Mouse (Mus musculus): ENCODE results near the gene Esyt1. TPM values are rescaled to one million over a fixed set of nuclear protein-coding genes. Genes with fewer than 3 reads are reported as not detected.

The Esyt1 gene
- polyA plus RNA-seq, 1 experiment, result 36.1 TPM

DNA sequence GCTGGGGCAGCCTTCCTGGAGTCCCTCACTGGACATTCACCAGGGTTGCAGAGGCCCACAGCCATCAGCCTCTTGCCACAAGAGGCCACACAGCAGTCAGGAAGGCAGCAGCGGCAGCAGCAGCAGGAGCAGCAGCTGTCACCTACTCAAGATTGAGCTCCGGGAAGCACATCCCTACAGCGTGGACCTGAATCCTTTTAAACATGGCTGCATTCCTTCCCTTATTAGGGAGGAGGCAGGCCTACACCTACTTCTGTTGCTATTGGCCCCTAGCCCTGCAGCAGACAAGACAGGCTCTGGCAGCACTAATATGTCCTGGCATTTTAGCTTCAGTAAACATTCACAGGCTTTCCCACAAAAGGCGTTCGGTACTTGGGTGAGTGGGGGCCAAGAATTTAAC is 35.4 kb downstream of the Esyt1 start:
- Histone ChIP-seq H3K4me1 (ENCODE audit: control insufficient read depth, insufficient read depth, low read length) (peaks cover 2% of the 10 kb centered on the region; the same call in 1 of the 2 replicates), H3K4me3 (replicated peaks; ENCODE audit: control insufficient read depth, low read depth, low read length) (no peak overlapping the region), H3K27ac (ENCODE audit: control insufficient read depth, insufficient read depth, low read depth, low read length, poor library complexity) (no peak overlapping the region)
- 87% methylated on average over 5 of the region's 5 CpGs for WGBS
- TF ChIP-seq POLR2A (IDR thresholded peaks at IDR 0.05; ENCODE audit: borderline replicate concordance, control insufficient read depth, low read depth, low read length), result no peak
- TF ChIP-seq CTCF (IDR thresholded peaks at IDR 0.05; ENCODE audit: control insufficient read depth, insufficient read depth, low read length), result no peak

DNA sequence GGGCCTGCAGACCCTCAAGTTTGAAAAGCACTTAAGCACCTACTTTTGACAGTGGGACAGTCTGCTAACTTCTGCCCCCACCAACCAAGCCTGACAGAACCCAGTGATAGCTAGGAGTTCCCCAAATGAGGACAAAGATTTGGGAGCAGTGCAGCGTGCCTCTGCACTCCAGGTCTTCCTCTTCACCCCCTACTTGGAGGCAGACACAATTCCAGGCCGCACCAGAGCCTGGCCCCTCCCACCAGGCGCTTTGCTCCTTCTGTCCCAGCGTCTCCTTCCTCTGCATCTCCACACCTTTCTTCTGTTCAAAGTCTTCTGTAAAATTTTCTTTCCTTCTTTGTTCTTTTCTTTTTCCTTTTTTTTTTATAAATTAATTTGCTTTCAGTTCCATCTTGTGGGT is 35.9 kb downstream of the Esyt1 start:
- Histone ChIP-seq H3K4me1 (ENCODE audit: control insufficient read depth, insufficient read depth, low read length) (peaks cover 2% of the 10 kb centered on the region; the same call in 1 of the 2 replicates), H3K4me3 (replicated peaks; ENCODE audit: control insufficient read depth, low read depth, low read length) (no peak overlapping the region), H3K27ac (ENCODE audit: control insufficient read depth, insufficient read depth, low read depth, low read length, poor library complexity) (no peak overlapping the region)
- no peak for TF ChIP-seq POLR2A (IDR thresholded peaks at IDR 0.05; ENCODE audit: borderline replicate concordance, control insufficient read depth, low read depth, low read length)
- no peak for TF ChIP-seq CTCF (IDR thresholded peaks at IDR 0.05; ENCODE audit: control insufficient read depth, insufficient read depth, low read length)
- 90% methylated on average over 4 of the region's 4 CpGs for WGBS

DNA sequence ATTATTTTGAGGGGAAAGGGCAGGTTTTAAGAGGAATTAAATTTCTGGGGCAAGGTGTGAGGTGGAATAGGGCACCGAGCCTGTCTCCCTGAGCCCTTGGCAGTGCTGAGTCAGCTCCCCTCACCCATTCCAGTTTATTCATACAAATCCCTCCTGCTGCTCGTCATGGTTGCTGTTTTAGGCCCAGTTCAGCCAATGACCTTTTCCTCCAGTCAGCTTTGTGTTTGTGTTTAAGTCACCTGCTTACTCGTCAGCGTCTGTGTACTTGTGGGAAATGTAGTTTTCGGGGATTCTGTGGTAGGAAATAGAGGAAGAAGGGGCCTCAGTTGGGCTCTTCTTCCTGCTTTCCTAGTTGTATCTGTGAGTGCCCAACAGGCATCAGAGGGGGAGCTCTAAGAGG is 36.3 kb downstream of the Esyt1 start:
- H3K4me1 ChIP-seq (ENCODE audit: control insufficient read depth, insufficient read depth, low read length), result peaks cover 2% of the 10 kb centered on the region; the same call in 1 of the 2 replicates
- H3K4me3 ChIP-seq (replicated peaks; ENCODE audit: control insufficient read depth, low read depth, low read length), result no peak overlapping the region
- no peak for TF ChIP-seq POLR2A (IDR thresholded peaks at IDR 0.05; ENCODE audit: borderline replicate concordance, control insufficient read depth, low read depth, low read length)
- TF ChIP-seq CTCF (IDR thresholded peaks at IDR 0.05; ENCODE audit: control insufficient read depth, insufficient read depth, low read length), result no peak
- WGBS, result 46% methylated on average over 5 of the region's 5 CpGs
- H3K27ac ChIP-seq (ENCODE audit: control insufficient read depth, insufficient read depth, low read depth, low read length, poor library complexity), result no peak overlapping the region

DNA sequence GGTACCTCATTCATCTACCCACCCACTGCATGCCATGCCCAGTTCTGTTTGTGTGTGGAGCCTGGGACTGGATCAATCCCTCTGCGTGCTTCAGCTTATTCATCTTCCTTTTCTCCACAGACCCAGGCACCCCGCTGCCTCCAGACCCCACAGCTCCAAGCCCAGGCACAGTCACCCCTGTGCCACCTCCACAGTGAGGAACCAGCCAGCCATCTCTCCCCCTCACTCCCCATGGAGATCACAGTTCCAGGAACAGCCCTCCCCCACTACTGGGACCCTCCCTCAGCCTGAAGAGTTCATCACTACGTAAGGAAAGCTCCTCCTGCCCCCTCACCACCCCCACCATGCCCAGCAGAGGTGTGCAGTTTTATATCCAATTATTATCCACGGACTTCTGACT is 36.9 kb downstream of the Esyt1 start:
- H3K4me1 ChIP-seq (ENCODE audit: control insufficient read depth, insufficient read depth, low read length), result peaks cover 2% of the 10 kb centered on the region; the same call in 1 of the 2 replicates
- H3K4me3 ChIP-seq (replicated peaks; ENCODE audit: control insufficient read depth, low read depth, low read length), result no peak overlapping the region
- no peak overlapping the region for H3K27ac ChIP-seq (ENCODE audit: control insufficient read depth, insufficient read depth, low read depth, low read length, poor library complexity)
- WGBS, result 91% methylated on average over 4 of the region's 4 CpGs
- TF ChIP-seq POLR2A (IDR thresholded peaks at IDR 0.05; ENCODE audit: borderline replicate concordance, control insufficient read depth, low read depth, low read length) (no peak), CTCF (IDR thresholded peaks at IDR 0.05; ENCODE audit: control insufficient read depth, insufficient read depth, low read length) (no peak)

DNA sequence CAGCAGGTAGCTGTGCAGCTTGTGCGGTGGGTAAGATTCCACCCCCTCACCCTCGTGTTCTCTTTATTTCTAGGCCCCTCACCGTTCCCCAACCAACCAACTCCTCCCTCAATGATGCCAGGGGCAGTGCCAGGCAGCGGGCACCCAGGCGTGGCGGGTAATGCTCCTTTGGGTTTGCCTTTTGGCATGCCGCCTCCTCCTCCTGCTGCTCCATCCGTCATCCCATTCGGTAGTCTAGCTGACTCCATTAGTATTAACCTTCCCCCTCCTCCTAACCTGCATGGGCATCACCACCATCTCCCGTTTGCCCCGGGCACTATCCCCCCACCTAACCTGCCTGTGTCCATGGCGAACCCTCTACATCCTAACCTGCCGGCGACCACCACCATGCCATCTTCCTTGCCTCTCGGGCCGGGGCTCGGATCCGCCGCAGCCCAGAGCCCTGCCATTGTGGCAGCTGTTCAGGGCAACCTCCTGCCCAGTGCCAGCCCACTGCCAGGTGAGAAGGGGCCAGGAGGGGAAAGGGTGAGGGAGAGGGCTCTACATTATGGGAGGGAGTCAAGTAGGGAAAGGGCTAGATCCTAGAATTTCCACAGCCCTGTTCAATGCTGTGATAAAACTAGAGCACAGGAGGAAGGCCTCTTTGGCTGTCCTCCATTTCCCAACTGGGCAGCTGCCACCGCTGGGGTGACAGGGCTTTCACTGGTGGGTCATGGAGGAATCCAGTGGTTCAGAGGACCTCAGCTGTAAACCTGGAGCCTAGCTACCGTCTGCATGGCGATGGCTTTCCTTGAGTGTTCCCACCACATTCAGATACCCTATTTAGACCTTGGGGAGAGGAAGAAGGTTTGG is 37.6 kb downstream of the Esyt1 start:
- H3K27ac ChIP-seq (ENCODE audit: control insufficient read depth, insufficient read depth, low read depth, low read length, poor library complexity), result no peak overlapping the region
- TF ChIP-seq CTCF (IDR thresholded peaks at IDR 0.05; ENCODE audit: control insufficient read depth, insufficient read depth, low read length) (no peak), POLR2A (IDR thresholded peaks at IDR 0.05; ENCODE audit: borderline replicate concordance, control insufficient read depth, low read depth, low read length) (no peak)
- 92% methylated on average over 22 of the region's 22 CpGs for WGBS
- no peak overlapping the region for H3K4me3 ChIP-seq (replicated peaks; ENCODE audit: control insufficient read depth, low read depth, low read length)
- H3K4me1 ChIP-seq (ENCODE audit: control insufficient read depth, insufficient read depth, low read length), result peaks cover 3% of the 10 kb centered on the region; the same call in 1 of the 2 replicates

DNA sequence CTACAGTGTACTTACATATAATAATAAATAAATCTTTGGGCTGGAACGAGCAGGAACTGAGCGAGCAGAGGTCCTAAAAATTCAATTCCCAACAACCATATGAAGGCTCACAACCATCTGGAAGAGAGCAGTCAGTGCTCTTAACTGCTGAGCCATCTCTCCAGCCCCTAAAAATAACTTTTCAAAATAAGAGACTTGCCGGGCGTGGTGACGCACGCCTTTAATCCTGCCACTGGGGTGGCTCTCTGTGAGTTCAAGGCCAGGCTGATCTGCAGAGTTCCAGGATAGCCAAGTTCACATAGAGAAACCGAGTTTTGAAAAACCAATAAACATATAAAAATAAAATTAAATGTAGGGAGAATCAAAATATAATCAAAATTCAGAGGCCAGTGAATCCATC is 39.3 kb downstream of the Esyt1 start:
- Histone ChIP-seq H3K27ac (ENCODE audit: control insufficient read depth, insufficient read depth, low read depth, low read length, poor library complexity) (no peak overlapping the region), H3K4me3 (replicated peaks; ENCODE audit: control insufficient read depth, low read depth, low read length) (no peak overlapping the region), H3K4me1 (ENCODE audit: control insufficient read depth, insufficient read depth, low read length) (peaks cover 1% of the 10 kb centered on the region; the same call in 1 of the 2 replicates)
- 85% methylated on average over 7 of the region's 7 CpGs for WGBS
- no peak for TF ChIP-seq CTCF (IDR thresholded peaks at IDR 0.05; ENCODE audit: control insufficient read depth, insufficient read depth, low read length)
- no peak for TF ChIP-seq POLR2A (IDR thresholded peaks at IDR 0.05; ENCODE audit: borderline replicate concordance, control insufficient read depth, low read depth, low read length)

DNA sequence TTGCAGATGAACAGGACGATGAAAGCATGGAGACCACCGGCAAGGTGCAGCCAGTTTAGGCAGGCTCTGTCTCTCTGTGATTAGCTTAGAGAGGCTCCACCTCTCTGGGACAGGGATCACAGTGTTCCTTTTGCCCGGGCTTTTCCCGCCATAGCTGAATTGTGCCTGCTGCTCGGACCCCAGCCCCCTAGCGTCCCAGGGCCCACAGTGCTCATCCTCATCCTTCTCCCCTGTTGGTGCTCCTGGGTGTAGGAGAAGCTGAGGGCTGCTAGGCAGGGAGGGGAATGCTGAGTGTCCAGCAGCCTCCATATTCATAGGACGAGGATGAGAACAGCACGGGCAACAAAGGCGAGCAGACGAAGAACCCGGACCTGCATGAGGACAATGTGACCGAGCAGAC is 51.3 kb downstream of the Esyt1 start:
- no peak overlapping the region for H3K27ac ChIP-seq (ENCODE audit: control insufficient read depth, insufficient read depth, low read depth, low read length, poor library complexity)

DNA sequence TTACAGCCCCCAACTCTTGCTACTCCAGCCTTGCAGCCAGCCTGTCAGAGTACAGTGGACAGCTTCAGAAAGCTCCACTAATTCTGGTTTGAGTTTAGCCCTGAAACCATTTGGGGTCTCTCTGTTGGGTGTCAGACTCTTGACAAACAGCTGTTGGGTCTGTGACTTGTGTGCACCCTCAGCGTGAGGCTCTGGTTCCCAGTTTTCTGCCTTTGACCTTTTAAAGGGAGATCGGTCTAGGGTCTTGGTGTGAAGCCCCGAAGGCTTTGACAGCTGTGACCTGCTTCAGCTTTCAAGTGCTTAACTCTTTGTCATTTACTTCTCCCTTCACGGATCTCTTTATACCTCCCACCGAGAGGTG is 65.4 kb downstream of the Esyt1 start:
- Histone ChIP-seq H3K4me3 (replicated peaks; ENCODE audit: control insufficient read depth, low read depth, low read length) (peak overlapping the region; percentile 41), H3K27ac (ENCODE audit: control insufficient read depth, insufficient read depth, low read depth, low read length, poor library complexity) (no peak overlapping the region), H3K4me1 (ENCODE audit: control insufficient read depth, insufficient read depth, low read length) (no peaks in the 10 kb centered on the region)
- 9% methylated on average over 5 of the region's 5 CpGs for WGBS
- TF ChIP-seq CTCF (IDR thresholded peaks at IDR 0.05; ENCODE audit: control insufficient read depth, insufficient read depth, low read length), result no peak

More for the DNA sequence above, 51.3 kb downstream of the Esyt1 start:
- Histone ChIP-seq H3K4me1 (ENCODE audit: control insufficient read depth, insufficient read depth, low read length) (no peaks in the 10 kb centered on the region), H3K4me3 (replicated peaks; ENCODE audit: control insufficient read depth, low read depth, low read length) (no peak overlapping the region)
- TF ChIP-seq CTCF (IDR thresholded peaks at IDR 0.05; ENCODE audit: control insufficient read depth, insufficient read depth, low read length) (no peak), POLR2A (IDR thresholded peaks at IDR 0.05; ENCODE audit: borderline replicate concordance, control insufficient read depth, low read depth, low read length) (no peak)
- 90% methylated on average over 12 of the region's 12 CpGs for WGBS

Other genes starting within 250 kb of the Esyt1 start
- gene Il23a, start 227.1 kb downstream of the Esyt1 start, polyA plus RNA-seq (2011; ENCODE audit: insufficient read depth, insufficient read length, low replicate concordance, missing spikeins), result 1.5 and 2.1 TPM in 2 replicates
- 20.1 and 32.1 TPM in 2 replicates for gene Pan2, start 222.5 kb downstream of the Esyt1 start, polyA plus RNA-seq (2011; ENCODE audit: insufficient read depth, insufficient read length, low replicate concordance, missing spikeins)
- 31.1 and 52.5 TPM in 2 replicates for gene Cnpy2, start 203.4 kb downstream of the Esyt1 start, polyA plus RNA-seq (2011; ENCODE audit: insufficient read depth, insufficient read length, low replicate concordance, missing spikeins)
- gene Cs, start 188.1 kb downstream of the Esyt1 start, polyA plus RNA-seq (2011; ENCODE audit: insufficient read depth, insufficient read length, low replicate concordance, missing spikeins), result 61.9 and 64.4 TPM in 2 replicates
- gene Coq10a, start 156.9 kb downstream of the Esyt1 start, polyA plus RNA-seq (2011; ENCODE audit: insufficient read depth, insufficient read length, low replicate concordance, missing spikeins), result 10.7 and 22.9 TPM in 2 replicates
- gene Ankrd52, start 148.8 kb downstream of the Esyt1 start, polyA plus RNA-seq (2011; ENCODE audit: insufficient read depth, insufficient read length, low replicate concordance, missing spikeins), result 14.5 and 17.1 TPM in 2 replicates
- gene Slc39a5, start 124.6 kb downstream of the Esyt1 start, polyA plus RNA-seq (2011; ENCODE audit: insufficient read depth, insufficient read length, low replicate concordance, missing spikeins), result not detected in 2 replicates
- 26.4 and 40.0 TPM in 2 replicates for gene Nabp2, start 114.4 kb downstream of the Esyt1 start, polyA plus RNA-seq (2011; ENCODE audit: insufficient read depth, insufficient read length, low replicate concordance, missing spikeins)
- gene Rnf41, start 114.2 kb downstream of the Esyt1 start, polyA plus RNA-seq (2011; ENCODE audit: insufficient read depth, insufficient read length, low replicate concordance, missing spikeins), result 8.5 and 17.3 TPM in 2 replicates
- gene Smarcc2, start 66.6 kb downstream of the Esyt1 start, polyA plus RNA-seq (2011; ENCODE audit: insufficient read depth, insufficient read length, low replicate concordance, missing spikeins), result 45.0 and 74.4 TPM in 2 replicates
- 1,368 and 2,050 TPM in 2 replicates for gene Myl6, start 31.7 kb downstream of the Esyt1 start, polyA plus RNA-seq (2011; ENCODE audit: insufficient read depth, insufficient read length, low replicate concordance, missing spikeins)
- 0.79 and 2.4 TPM in 2 replicates for gene Myl6b, start 27.2 kb downstream of the Esyt1 start, polyA plus RNA-seq (2011; ENCODE audit: insufficient read depth, insufficient read length, low replicate concordance, missing spikeins)
- gene Zc3h10, start 21.9 kb upstream of the Esyt1 start, polyA plus RNA-seq (2011; ENCODE audit: insufficient read depth, insufficient read length, low replicate concordance, missing spikeins), result 7.0 and 9.8 TPM in 2 replicates
- gene Rpl41, start 23.4 kb upstream of the Esyt1 start, polyA plus RNA-seq (2011; ENCODE audit: insufficient read depth, insufficient read length, low replicate concordance, missing spikeins), result 2,208 and 2,695 TPM in 2 replicates
- gene Pa2g4, start 40.1 kb upstream of the Esyt1 start, polyA plus RNA-seq (2011; ENCODE audit: insufficient read depth, insufficient read length, low replicate concordance, missing spikeins), result 80.3 and 116 TPM in 2 replicates
- gene Erbb3, start 63.8 kb upstream of the Esyt1 start, polyA plus RNA-seq (2011; ENCODE audit: insufficient read depth, insufficient read length, low replicate concordance, missing spikeins), result 0.59 and 0.75 TPM in 2 replicates
- 1,015 and 1,193 TPM in 2 replicates for gene Rps26, start 100.9 kb upstream of the Esyt1 start, polyA plus RNA-seq (2011; ENCODE audit: insufficient read depth, insufficient read length, low replicate concordance, missing spikeins)
- gene Ikzf4, start 120.1 kb upstream of the Esyt1 start, polyA plus RNA-seq (2011; ENCODE audit: insufficient read depth, insufficient read length, low replicate concordance, missing spikeins), result not detected in 2 replicates
- 10.8 and 11.6 TPM in 2 replicates for gene Suox, start 148.2 kb upstream of the Esyt1 start, polyA plus RNA-seq (2011; ENCODE audit: insufficient read depth, insufficient read length, low replicate concordance, missing spikeins)
- 26.4 and 35.4 TPM in 2 replicates for gene Rab5b, start 170.4 kb upstream of the Esyt1 start, polyA plus RNA-seq (2011; ENCODE audit: insufficient read depth, insufficient read length, low replicate concordance, missing spikeins)
- gene Pmel, start 178.3 kb upstream of the Esyt1 start, polyA plus RNA-seq (2011; ENCODE audit: insufficient read depth, insufficient read length, low replicate concordance, missing spikeins), result 1.4 TPM in 1 of 2 replicates, not detected in the other
- 60.6 and 62.9 TPM in 2 replicates for gene Cdk2, start 179.2 kb upstream of the Esyt1 start, polyA plus RNA-seq (2011; ENCODE audit: insufficient read depth, insufficient read length, low replicate concordance, missing spikeins)
- gene Dgka, start 219.0 kb upstream of the Esyt1 start, polyA plus RNA-seq (2011; ENCODE audit: insufficient read depth, insufficient read length, low replicate concordance, missing spikeins), result 19.2 and 41.7 TPM in 2 replicates
- gene Pym1, start 222.0 kb upstream of the Esyt1 start, polyA plus RNA-seq (2011; ENCODE audit: insufficient read depth, insufficient read length, low replicate concordance, missing spikeins), result 58.3 and 76.9 TPM in 2 replicates

Data from bone marrow, adult 2 months (tissue).